Mouse (Mus musculus) kidney, postnatal 25 days (tissue): Measurements from ENCODE around the gene S100a8.

ENCODE experiments used
- DNase-seq, 2 experiments: peaks; one replicate each; pipeline ENCODE4 v3.0.0; 2021; ENCODE audit warnings: mixed read lengths in 2 of 2

Gene S100a8

DNA sequence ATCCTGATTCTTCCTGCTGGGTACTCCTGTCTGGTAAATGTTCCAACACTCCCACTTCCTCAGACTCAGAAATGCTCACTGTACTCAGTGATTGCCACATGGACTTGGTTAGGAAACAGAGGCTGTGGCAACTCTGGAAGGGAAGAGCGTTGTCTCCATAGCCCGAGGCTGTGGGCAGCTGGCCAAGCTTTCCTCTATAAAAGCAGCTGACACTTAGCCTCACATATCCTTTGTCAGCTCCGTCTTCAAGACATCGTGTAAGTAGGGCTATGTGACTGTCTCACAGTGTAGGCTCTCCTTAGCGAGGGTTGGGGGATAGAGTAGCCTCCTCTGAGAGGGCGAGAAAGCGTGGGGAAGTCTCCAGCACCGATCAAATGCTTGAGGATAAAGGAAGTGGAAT lies at the start of gene S100a8:
Gene S100a8 (plus strand): TSS at position 133 of the 400 bp plus-strand sequence.
- DNase-seq = peak in 1 of 2 experiments; percentile 8

DNA sequence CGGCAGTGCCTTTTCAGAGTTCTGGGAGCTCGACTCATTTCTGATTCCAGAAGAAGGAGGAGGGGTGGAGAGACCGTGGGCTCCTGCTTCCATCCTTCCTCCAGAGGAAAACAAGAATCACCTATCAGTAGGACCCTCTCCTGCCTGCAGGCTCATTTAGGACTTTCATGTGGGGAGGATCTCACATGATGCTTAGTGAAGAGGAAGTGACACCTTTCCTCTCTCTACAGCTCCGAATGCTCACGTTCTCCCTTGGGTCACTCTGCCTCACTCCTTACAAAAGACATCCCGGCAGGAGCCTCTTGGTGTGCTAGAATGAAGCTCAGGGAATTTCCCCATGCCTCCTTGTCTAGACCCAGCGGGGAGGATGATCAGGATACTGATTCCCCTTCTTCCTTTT lies 47.2 kb upstream of the S100a8 start:
- DNase-seq = no peak

DNA sequence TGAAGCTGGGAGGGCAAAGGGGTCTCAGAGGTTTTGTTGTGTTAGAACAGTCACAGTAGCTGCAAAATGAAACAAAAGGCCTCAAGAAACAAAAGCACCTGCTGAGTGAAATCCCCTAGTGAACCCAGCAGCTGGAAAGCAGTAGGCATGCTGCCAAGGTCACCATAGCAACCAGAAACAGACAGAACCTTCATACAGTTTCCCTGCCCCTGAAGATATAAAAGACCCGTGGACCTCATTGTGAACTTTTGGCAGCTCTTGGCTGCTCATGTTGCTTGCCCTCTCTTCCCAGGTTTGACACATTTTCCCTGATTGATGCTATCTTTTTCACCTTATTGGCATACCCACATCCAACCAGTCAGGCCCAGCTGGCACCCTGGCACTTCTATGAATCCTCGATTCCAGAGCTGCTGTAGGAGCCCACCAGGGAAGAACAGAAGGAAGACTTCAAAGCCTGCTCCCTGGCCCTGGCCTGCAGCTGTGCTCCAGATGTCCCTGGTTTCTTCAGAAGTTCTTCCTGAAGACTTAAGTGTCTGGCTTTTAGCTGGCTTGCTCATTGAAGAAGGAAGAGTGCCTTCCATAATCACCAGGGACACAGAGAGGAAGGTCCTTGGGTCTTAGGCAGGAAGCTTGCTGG lies 45.2 kb upstream of the S100a8 start:
- DNase-seq = peak; percentile 52 to 70

DNA sequence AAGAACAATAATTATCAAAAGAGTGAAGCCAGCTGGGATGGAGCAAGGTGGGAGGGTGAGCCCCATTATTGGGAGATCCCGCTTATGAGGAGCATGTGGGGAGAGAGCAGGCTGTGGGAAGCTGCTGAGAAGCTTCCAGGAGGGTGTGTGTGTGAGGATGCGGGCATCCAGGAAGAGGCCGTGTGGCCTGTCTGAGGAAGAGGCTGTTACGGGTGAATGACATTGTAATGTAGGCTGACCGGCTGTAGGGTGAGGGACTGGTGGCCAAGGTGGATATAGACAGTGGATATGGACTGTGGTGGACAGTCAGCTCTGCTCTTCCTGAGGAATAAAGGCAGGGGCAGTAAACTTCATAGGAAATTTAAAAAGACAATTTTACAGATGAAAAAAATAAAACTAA lies 43.3 kb upstream of the S100a8 start:
- DNase-seq = no peak

DNA sequence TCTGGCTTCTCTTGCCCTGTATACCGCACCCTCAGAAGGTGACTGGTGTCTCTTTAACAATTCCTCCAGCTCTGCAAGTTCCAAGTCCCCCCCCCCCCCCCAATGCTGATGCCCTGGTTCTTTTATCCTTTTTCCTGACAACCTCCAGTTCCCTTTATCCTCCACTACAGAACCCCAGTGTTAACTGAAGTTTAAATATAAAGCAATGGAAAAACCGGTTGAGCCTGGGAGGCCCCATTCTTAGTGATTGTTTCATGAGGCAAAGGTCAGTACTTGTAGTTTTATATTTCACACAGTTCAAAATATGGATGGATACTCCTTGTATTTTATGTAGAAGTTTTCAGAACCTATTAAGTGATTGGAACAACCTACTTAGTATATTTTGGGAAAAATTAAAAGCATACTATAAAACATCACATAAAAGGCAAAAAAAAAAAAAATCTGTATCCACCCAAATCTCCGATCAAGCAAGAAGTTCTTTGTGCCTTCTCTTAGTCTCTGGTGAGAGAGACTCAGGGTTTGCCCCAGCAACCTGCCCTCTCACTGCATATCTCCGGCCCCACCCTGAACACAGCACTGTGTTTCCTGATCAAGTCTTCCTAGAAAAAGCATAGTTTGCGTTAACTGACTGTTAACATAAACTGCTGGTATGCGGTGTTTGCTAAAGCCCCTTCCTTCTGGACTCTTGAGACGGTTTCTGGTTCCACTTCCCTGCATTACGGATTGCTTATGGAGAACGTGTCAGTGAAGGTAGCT lies 42.3 kb upstream of the S100a8 start:
- no peak for DNase-seq

DNA sequence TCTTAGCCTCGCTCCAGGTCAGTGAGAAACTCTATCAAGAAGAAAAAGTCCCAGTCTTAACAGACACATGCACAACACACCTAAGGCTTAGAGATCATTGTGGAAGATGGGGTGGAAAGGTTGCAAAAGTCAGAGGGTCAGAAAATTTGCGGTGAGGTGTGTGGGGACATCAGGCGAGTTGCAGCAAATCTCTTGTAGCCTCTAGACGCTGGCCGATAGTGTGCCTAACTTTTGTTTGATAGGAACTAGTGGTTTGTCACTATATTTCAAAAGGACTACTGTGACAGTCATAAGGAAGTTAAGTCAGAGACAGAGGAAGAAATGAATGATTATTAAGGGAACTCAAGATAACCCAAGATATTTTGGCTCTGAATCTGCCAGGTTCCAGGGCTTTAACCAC lies 41.4 kb upstream of the S100a8 start:
- no peak for DNase-seq

DNA sequence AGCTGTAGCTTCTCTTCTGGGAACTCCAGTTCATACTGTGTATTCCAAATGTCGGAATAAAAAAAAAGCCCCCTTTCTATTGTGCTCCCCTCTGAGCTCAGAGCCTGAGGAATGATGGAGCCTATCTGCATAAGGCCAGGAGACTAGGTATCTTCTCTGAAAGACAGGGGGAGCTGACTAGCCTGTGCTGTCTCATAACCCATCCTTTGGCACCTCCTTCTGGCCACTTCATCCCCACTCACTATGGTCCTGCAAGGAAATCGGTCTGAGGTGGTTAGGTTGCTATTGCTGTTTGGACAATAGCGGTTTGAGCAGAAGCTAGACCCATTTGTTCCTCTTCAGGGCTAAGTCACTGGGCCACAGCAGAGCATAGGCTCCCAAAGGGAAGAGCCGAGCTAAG lies 41.0 kb upstream of the S100a8 start:
- no peak for DNase-seq

DNA sequence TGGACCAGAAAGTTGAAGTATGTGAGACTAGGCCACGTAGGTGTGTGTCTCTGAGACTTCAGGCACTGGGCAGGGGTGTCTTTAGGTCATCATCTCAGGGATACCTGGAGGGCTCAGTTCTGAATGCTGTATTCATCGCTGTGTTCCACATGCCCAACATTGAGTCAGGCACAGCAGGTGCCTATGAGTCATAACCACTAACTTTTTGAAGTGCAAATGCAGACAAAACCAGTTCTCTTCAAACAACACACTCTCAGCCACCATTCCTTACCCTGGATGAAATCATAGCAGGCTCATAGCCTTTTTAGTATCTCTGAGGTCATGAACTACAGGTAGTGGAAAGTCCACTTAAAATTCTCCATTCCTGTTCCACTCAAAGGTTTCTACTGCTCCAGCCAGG lies 39.5 kb upstream of the S100a8 start:
- no peak for DNase-seq

DNA sequence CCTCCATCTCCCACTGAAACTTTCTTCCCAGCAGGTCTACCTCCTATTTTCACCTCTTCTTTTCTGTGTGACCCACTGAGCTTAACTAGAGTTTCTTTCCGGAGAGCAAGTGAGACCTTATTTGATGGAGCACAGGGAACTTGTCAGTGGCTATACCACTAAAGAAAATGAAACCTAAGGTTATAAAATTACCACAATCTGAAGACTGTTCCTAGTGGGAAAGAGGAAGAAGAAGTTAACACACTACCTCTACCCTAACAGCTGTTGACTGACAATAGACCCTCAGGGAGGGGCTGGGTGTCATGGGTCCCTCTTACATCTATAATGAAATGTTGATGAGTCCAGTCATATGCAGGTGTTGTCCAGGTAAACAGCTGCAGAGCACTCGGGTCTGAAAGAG lies 36.8 kb upstream of the S100a8 start:
- no peak for DNase-seq

DNA sequence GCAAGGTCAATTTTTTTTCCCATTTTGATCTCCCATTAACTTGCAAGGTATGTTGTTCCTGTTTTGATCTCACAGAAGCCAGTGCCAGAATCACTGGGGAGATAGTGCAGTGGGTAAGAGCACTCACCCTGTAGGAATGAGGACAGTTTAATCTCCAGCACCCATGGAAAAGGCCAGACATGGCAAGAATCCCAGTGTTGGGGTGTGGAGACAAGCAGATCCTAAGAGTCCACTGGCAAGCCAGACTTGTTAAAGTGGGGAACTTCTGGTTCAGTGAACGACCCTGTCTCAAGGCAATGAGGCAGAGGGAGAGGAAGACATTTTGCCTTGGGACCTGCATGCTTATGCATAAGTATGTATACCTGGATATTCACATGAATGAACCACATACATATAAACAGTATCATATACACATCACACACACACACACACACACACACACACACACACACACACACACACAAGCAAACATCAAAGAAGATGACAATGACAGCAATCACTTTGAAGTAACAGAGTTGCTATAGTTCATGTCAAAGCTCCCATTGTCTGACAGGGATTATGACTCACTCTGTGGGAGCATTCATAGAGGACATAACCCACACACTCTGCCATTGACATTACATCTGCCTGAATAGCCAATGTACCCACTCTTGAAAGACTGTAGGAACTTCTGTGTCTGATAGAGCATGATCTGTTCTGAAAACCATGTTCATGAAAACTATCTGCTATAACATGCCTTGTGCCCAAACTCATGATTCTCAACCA lies 30.1 kb upstream of the S100a8 start:
- DNase-seq = no peak

DNA sequence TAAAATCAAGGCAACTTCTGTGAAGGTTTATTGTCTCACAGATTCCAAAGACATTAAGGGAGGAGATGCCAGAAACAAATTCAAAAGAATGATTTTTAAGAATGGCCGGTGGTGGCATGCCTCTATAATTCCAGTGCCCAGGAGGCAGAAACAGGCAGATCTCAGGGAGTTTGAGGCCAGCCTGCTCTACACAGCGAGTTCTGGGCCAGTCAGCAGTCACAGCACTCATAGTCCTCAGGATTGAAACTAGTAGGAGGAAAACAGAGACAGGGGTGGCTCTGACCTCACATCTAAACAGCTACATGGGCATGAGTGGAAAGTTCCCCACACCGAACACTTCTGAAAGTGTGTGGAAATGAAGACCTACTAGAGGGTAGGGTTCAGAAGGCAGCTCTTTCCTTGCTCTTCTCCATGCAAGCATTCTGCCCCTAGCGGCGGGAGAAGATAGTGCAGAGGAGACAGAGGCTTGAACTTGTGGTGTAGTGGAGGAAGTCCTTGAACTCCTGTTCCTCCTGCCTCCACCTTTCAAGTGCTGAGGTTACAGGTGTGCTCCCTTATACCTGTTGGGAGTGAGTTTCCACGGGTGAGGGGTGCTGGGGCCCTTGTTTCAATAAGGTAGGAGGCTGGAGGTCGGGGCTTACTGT lies 29.1 kb upstream of the S100a8 start:
- peak in 1 of 2 experiments; percentile 51 for DNase-seq

DNA sequence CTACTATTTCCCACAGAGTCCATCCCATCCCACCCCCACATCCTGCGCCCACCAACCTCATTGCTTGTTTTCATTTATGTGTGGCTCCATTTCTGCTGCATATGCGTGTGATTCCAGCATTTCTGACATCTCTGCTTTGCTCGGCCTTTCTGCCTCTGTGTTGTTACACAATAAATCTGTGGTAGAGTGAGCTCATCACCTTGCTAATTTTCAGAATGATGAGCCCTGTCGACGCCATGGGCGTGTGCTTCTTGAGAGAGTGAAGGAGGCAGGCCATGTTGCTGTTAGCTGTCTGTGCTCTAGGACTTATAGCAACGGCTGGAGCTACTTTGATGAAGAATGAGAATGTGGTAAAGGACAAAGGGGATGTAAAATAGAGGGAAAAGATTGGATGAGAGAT lies 27.8 kb upstream of the S100a8 start:
- DNase-seq = no peak

DNA sequence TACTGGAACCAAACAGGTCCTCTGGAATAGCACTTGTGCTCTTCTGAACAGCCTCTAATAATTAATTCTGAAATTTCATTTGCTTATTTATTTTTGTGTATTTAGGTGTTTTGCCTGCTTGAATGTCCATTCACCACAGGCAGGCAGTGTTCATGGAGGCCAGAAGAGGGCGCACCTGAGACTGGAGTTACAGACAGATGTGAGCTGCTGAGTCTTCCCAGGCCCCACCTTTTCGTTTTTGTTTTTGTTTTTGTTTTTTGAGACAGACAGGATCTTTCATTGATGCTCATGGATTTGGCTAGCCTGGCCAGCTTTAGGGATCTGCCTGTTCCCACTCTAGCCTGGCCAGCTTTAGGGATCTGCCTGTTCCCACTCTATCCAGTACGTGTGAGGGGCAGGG lies 24.6 kb upstream of the S100a8 start:
- peak; percentile 51 to 73 for DNase-seq

DNA sequence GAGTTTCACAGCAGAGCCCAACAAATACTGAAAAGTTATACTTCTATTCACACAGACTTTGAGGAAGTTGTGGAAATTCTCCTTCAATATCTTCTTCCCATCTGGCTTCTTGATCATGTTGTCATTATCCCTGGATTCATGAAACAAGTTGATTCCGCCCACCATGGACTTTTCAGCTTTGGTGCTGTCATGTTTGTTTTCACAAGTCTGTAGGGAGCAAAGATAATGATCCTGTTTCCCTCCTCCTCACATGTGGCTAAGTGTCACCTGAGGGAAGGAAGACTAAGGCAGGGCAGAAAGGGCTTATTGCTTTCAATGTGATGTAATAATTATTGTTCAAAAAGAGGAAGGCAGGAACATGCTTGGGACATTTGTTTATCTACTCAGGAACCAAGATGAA lies 21.5 kb upstream of the S100a8 start:
- no peak for DNase-seq

DNA sequence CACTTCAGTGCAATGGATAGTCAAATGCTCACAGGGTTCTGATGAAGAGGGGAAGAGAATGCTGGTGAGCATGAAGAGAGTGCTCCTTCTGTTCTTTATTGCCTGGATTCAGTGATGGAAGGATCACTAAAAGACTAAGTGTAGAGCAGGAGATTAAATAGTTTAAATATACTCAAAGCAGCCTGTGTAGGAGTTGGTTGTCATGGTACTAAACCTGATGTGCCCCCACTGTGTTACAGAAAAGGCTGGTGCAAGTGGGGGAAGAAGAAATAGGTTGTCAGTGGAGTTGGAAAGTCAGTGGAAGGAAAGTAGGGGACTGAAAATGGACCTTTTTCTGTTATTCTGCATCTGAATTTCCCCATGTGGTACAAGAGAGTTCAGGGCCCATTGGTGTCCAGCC lies 19.8 kb upstream of the S100a8 start:
- DNase-seq = no peak

DNA sequence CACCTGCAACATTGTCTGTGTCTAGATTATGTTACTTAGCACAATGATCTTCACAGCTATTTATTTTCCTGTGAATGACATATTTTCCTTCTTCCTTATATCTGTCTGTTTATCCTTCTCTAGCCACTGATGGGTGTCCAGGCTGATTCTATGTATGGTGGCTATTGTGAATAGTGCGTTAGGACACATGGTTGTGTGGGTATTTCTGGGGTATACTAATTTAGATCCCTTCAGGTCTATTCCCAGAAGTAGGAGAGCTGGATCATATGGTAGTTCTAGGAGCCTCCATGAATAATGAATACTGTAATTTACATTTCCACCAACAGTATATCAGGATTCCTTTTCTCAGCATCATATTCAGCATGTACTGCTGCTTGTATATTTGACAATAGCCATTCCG lies 18.9 kb upstream of the S100a8 start:
- no peak for DNase-seq

DNA sequence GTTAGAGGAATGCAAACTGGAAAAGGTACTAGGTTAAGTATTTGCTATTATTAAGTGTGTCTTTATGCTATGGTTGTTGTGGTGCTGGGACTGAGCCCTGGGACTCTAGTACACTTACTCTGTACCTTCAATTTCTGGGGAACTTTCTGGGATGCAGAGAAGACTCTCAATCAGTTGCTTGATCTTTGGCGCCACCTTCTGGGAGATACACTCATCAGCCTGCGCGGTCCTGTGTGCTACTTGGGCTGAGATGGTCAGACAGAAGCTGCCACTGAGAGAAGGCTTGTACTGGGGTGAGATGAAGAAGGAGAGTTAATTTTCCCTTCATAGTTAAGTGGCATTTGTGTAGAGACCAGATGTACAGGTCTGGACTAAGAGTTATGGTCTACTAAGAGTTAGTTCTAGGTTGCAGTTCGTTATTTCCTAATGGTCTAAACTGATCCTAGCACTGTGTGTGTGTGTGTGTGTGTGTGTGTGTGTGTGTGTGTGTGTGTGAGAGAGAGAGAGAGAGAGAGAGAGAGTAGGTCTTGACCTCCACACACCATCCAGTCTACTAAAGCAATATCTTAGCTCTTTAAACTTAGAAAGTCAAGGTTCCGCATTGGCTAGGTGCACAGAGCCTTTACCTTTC lies 15.8 kb upstream of the S100a8 start:
- DNase-seq = peak; percentile 56 to 86

DNA sequence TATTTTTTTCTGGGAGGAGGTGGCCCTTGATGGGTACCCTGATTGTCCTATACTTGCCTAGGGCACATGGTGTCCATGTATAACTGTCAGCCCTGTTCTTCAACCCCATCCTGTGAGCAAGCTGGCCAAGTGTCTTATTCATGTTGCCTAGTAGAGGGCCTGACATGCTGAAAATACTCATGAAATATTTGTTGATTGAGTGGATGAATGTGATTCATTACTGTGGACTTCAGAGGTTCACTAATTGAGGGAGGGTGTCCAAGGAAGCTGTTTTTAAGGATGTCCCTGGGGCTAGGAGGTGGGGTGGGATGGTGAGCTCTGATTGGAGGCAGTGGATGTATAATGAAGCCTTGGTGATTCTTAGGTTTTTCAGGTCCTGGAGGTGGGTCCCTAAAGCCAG lies 15.1 kb upstream of the S100a8 start, which contains the start of gene S100a7a:
Gene S100a7a (plus strand): TSS at position 301 of the 400 bp plus-strand sequence.
- no peak for DNase-seq

DNA sequence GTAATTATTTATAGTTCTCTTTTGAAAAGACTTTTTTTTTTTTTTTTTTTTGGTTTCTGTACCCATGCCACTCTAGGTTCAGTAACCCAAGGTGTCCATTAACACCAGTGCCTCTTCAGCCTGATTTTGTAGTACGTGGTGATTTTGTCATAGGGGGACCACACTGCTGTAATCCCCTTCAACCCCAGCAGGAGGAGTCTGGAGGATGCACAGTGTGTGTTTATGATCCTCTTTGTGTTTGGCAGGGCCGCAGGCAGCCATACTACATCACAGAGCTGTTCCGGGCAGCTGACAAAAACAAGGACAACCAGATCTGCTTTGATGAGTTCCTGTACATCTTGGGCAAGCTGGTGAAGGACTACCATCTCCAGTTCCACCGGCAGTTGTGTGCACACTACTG lies 11.4 kb upstream of the S100a8 start:
- no peak for DNase-seq

DNA sequence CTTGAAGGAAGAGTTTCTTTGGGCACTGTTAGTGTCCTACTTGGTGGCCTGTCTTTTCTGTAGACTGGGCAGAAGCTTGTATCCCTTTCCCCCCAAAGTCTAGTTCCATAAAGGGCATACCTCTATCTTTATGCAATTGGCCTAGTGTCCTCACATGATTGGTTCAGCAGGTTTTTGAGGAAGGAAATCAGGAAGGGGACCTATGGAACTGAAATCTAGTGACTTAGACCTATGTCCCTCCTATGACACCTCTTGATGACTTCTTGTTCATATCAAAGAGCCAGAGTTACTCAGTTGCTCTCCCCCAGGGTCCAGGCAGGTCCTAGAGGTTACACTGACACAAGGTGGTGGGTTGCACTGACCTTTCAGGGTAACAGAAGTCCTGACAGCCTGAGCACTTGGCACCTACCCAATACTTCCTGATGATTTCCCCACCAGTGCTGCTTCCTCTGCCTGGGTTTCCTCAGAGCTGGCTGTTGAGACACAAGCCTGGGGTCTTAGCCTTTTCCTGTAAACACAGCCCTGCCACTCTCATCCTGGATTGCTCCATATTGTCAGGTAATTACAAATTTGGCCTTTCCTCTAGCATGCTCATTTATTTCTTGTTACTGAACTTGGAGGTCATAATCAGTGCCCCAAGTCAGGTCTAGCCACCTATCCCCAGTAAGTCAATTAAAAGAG lies 9.3 kb upstream of the S100a8 start:
- DNase-seq = no peak

DNA sequence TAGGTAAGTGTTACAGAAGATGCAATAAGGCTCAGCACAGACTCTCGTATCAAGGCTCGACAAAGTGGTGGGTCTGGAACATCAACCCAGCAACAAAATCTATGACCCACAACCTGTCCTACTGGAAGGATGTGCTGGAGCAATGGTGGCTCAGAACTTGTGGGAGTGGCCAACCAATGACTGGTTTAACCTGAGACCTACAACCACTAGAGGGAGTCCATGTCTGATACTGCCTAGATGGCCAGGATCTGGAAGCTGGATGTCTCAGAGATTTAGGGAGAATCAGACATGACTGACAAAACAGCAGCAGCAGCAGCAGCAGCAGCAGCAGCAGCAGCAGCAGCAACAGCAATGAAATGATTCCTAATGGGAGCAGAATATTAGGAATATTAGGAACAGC lies 4.6 kb upstream of the S100a8 start:
- no peak for DNase-seq

DNA sequence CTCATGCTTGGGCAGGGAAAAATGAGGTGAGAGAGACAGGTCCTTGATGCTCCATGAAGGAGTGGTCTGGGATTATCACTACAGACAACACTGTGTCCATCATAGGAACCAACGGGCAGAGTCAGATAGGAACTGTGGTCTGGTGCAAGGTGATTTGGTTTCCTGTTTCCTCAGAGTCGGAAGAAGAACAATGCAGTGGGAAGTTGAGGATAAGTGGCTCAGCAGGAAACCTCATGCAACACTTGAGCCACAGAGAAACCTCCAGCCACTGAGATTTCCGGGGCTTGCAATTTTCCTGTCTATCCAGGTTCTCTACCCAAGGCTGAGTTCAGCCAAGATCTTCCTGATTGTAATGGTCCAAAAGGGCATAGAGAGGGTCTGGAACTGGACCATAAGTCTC lies 9.9 kb downstream of the S100a8 start:
- DNase-seq = no peak
